Mouse (Mus musculus): Measurements from ENCODE around the gene Angptl4.

- TF ChIP-seq CTCF (conservative IDR thresholded peaks at IDR 0.05 in 1 of 2, IDR thresholded peaks at IDR 0.05 in 1 of 2; ENCODE audit: low read depth in 2 of 2, low read length in 2 of 2) (no peak), HCFC1 (IDR thresholded peaks at IDR 0.05; ENCODE audit: low read depth, low read length) (no peak), USF2 (conservative IDR thresholded peaks at IDR 0.05; ENCODE audit: low read depth, low read length) (no peak), ETS1 (conservative IDR thresholded peaks at IDR 0.05; ENCODE audit: low read depth, low read length) (no peak), POLR2A (IDR thresholded peaks at IDR 0.05; ENCODE audit: low read depth, low read length) (no peak), EP300 (IDR thresholded peaks at IDR 0.05; ENCODE audit: low read length) (no peak), UBTF (IDR thresholded peaks at IDR 0.05; ENCODE audit: low read depth, low read length) (no peak), ZKSCAN1 (IDR thresholded peaks at IDR 0.05; ENCODE audit: borderline replicate concordance, low read depth, low read length) (no peak), CHD2 (IDR thresholded peaks at IDR 0.05; ENCODE audit: low read length) (no peak), USF1 (IDR thresholded peaks at IDR 0.05; ENCODE audit: low read depth, low read length) (no peak)
Measured at GRCm38 (mm10) chr17:33804745-33805144, 23.1 kb upstream of the Angptl4 start.
